Mouse (Mus musculus) embryo, embryonic 11.5 days (tissue): ENCODE data around the gene Gm9844.
"Not testable (repeated sequence)": the region's sequence is repeated elsewhere in the genome, so short reads cannot be mapped to it uniquely, and the experiment has no call there.

Source experiments
- DNase-seq: peaks from one replicate; pipeline ENCODE4 v3.0.0-alpha.2; 2012; ENCODE audit warnings: low read depth, low spot score

The Gm9844 gene

GRCm38 (mm10) chr7:24869080-24869479 lies 7.1 kb downstream of the Gm9844 start:
- DNase-seq: no peak

DNA sequence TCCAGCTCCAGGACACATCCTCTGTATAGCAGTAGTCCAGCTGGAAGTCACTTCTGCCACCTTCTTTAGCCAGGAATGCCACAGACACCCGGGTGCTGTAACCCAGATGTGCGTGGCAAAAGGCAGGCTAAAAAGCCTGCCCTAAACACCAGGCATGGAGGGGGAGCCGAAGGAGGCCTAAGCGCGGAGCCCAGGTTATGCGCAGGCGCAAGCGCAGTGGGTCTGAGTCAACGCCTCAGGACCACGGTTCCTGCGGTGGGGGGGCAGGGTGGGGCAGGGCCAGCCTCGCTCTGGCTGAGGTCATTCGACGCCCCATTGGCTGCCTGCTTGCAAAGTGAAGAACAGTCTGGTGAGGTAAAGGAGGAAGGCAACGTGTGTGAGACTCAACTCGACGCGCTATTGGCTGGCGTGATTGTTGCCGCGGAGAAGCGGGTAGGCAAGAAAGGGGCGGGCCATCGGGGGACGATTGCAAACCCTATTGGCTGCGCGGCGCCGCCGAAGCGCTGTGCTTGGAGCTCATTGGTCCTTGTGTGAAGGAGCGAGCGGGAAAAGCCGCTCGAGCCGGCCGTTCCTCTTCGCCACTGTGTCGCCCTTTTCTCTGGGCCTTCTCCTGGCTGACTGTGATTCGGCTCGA lies 7.6 kb downstream of the Gm9844 start, which contains the start of the genes Lypd4 and Dmrtc2:
Gene Lypd4 (minus strand): TSS at position 410 of the 634 bp plus-strand sequence.
Gene Dmrtc2 (plus strand): TSS at position 526 of the 634 bp plus-strand sequence.
- no peak for DNase-seq

GRCm38 (mm10) chr7:24877588-24877987 lies 15.6 kb downstream of the Gm9844 start:
- DNase-seq: no peak

DNA sequence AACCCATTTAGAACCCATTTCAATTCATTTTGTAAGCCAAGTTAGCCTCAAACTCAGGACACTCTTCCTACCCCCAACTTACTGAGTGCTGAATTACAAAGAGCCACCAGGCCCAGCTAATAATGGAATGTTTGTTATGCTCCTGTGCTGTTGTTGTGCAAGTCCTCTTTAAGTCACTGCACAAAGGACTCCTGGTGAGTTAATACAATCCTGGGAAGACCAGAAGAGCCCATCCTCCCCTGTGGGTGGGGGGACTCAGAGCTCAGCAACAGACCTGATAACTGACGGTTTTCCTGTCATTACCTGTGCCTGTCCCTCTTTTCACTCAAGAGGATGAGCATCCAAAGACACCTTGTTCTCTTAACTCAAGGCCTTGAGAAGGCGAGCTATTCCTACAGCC lies 17.6 kb downstream of the Gm9844 start:
- DNase-seq: no peak

- no peak for DNase-seq
Observed at GRCm38 (mm10) chr7:24882416-24883199, 20.6 kb downstream of the Gm9844 start.

GRCm38 (mm10) chr7:24883896-24884692 lies 22.1 kb downstream of the Gm9844 start, which contains the start of gene Rps19:
Gene Rps19, plus strand, starts transcription at chr7:24884371.
- DNase-seq: peak; percentile 99

- no peak for DNase-seq
Observed at GRCm38 (mm10) chr7:24884693-24885291, 22.8 kb downstream of the Gm9844 start.

DNA sequence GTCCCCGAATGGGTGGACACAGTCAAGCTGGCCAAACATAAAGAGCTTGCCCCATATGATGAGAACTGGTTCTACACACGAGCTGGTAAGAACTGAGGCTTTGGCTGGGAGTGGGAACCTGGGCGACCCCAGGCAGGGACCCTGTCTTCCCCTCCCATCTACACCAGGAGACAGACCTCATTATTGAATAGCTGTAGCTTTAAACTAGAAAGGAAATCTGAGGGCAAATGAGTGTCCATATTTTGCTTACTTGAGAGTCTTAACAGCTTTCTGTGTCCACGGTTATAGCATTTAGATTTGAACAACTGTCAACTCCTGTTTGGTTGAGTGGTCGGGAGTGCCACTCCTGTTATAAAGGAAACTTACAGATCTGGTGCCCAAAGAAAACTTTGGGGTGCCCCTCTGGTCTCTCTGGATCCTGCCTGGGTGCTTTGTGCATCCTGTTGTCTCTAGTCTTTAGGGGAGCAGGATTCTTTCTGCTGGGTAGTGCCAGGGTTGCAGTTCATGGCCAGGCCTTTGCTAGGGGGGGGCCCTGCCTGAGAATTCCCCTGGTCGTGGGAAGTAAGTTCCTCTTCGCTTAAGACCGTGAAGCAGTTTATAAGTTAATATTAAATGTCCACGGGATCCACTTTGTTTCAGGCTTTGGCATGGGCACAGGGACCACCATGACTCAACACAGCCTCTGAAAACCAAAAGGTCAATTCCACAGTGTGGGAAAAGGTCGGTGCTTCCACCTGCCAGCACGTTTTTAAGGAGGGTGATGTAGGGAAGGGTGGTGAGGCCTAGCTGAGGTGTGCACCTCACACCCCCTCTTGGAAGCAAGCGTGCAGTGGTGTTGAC lies 23.7 kb downstream of the Gm9844 start:
- no peak for DNase-seq

GRCm38 (mm10) chr7:24886308-24886633 lies 24.3 kb downstream of the Gm9844 start:
- DNase-seq: no peak

- DNase-seq: no peak
Observed at GRCm38 (mm10) chr7:24887096-24887495, 25.1 kb downstream of the Gm9844 start.

DNA sequence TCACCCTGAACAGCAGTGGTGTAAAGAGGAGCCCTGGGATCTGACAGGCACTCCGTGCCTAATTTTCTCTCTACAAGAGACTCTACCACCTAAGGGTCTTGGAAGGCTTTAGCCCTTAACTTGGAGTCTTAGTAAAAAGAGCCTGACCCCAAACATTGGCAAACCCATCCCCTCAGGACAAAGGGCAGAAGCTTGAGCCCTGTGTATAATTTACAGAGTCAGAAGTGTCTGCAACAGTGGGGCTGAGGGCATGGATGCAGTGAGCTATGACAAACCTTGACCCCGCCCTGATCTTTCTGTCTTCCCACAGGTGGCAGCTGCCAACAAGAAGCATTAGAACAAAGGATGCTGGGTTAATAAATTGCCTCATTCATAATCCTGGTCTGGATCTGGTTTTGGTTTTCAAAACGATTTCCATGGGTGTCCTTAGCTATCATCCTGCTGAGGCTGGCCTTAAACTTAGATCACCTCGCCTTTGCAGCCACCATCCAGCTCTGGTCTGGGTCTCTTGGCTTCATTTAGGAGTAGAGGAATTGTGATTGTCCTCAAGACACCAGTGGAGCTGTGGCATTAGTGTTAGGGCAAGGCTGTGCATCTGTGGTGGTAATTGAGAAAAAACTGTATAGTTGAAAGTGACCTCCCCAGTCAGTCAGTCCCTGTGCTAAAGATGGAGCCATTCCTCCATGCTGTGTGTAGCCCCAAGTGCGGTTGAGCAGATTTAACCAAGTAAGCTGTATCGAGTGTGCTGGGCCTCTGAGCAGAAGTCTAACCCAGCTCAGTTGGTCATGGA lies 27.6 kb downstream of the Gm9844 start:
- no peak for DNase-seq

- peak; percentile 67 for DNase-seq
Observed at GRCm38 (mm10) chr7:24890281-24891216, 28.5 kb downstream of the Gm9844 start.

DNA sequence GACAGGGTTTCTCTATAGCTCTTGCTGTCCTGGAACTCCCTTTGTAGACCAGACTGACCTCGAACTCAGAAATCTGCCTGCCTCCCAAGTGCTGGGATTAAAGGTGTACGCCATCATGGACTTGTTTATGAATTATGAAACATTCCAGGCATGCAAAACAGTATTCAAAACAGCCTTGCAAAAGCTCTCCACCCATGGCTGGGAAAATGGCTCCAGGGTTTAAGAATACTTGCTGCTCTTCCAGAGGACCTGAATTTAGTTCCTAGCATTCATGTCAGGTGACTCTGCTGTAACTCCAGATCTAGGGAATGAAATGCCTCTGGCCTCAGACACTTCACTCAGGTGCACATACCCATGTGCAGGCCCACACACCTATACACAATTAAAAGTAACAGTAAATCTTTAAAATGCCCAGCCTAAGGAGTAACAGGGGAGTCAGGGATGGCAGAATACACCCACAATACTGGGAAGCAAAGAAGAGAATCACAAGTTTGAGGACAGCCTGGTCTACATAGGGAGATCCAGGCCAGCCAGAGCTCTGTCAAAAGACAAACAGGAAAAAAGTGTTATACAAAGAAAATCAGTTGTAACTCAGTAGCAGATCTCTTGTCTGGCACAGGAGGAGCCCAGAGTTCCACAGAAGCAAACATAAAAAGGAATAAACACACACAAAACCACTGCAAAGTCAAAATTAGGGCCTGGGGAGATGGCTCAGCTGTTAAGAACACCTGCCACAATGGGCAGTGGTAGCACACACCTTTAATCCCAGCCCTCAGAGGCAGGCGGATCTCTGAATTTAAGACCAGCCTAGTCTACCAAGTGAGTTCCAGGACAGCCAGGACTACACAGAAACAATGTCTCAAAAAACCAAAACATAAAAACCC lies 29.5 kb downstream of the Gm9844 start:
- no peak for DNase-seq

DNA sequence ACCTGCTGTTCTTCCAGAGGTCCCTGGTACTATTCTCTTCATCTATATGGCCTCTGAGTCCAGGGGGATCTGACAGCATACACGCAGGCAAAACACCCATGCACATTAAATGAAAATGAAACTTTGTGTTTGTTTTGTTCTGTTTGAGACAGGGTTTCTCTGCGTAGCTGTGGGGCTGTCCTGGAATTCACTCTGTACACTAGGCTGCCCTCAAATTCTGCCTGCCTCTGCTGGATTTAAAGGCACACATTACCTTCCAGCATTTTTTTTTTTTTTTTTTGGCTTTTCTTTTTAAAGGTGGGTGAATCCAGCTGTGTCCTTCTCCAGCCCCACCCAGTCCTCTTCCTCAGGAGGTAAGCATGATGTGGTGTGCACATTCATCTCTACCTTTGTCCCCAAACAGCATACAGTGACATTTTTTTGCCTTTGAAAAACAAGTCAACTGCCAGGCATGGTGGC lies 30.1 kb downstream of the Gm9844 start:
- no peak for DNase-seq

- DNase-seq: not testable (repeated sequence)
Observed at GRCm38 (mm10) chr7:24895749-24896148, 33.7 kb downstream of the Gm9844 start.

DNA sequence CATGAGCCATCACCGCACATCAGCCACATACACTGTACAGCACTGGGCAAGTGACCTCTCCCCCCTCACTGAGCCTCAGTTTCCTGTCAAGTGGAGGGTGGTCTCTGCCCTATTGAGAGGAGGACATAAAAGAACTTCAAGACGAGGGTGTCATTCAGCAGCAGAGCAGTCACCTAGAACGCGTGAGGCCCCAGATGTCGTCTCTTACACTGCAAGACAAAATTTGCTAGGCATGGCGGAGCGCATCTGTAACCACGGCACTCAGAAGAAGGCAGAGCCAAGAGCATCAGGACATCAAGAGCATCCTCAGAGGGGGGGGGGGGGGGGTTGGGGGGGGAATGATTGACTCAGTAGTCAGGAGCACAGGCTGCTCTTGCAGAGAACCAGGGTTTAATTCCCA lies 34.3 kb downstream of the Gm9844 start:
- no peak for DNase-seq

- DNase-seq: no peak
Observed at GRCm38 (mm10) chr7:24897224-24897623, 35.2 kb downstream of the Gm9844 start, which contains the start of gene Cd79a. Gene Cd79a, plus strand, starts transcription at chr7:24897381.

DNA sequence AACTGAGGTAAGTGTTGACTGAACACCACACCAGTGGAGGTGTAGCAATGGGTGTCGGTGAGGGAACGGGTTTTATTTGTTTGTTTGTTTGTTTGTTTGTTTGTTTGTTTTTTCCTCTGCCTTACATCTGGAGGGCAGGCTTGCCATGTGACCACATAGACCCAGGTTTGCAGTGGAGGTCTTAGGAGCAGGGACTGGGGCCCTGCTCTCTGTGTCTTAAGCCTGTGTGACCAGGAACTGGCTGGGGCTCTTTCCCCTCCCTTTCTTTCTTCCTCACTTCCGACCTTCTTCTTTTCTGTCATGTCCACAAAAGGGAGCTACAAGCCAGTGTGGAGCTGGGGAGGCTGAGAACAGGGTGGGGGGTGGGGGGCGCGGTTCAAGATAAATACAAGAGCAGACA lies 35.9 kb downstream of the Gm9844 start:
- no peak for DNase-seq
